Mouse (Mus musculus) liver, adult 2 months (tissue): ENCODE measurements around the gene Dgkd. TPM values are rescaled to one million over a fixed set of nuclear protein-coding genes. Genes with fewer than 3 reads are reported as not detected.
A peak's percentile ranks its signal among the peaks of the same experiment; 100 is the strongest.

Experiments used
- DNase-seq: peaks from one replicate; pipeline ENCODE4 v3.0.0-alpha.2; 2011; ENCODE audit warnings: low read depth, low spot score; ENCODE audit errors: extremely low read depth
- H3K27ac ChIP-seq: fragments of 200-500 bp; replicated peaks from 2 replicates; pipeline ENCODE4 v1.5.1; 2012; ENCODE audit warnings: low read depth, mild to moderate bottlenecking, control low read depth, inconsistent platforms, low read length; ENCODE audit not compliant: insufficient read depth
- H3K27me3 ChIP-seq: fragments of 200-500 bp; 2 replicates; pipeline ENCODE4 v1.6.1; 2012; ENCODE audit warnings: mild to moderate bottlenecking, moderate library complexity, low read length, inconsistent platforms; ENCODE audit not compliant: control insufficient read depth, insufficient read depth
- H3K36me3 ChIP-seq: fragments of 200-500 bp; 2 replicates; pipeline ENCODE4 v1.6.1; 2012; ENCODE audit warnings: low read length, inconsistent platforms; ENCODE audit not compliant: control insufficient read depth, insufficient read depth
- H3K4me1 ChIP-seq: fragments of 200-500 bp; 2 replicates; pipeline ENCODE4 v1.6.1; 2011; ENCODE audit warnings: low read length; ENCODE audit not compliant: control insufficient read depth, insufficient read depth
- H3K4me3 ChIP-seq: fragments of 200-500 bp; 2 replicates; pipeline ENCODE4 v1.5.1; 2011; ENCODE audit warnings: low read depth, mild to moderate bottlenecking, control low read depth, low read length, moderate library complexity; ENCODE audit not compliant: insufficient read depth
- H3K79me2 ChIP-seq: fragments of 200-500 bp; 2 replicates; pipeline ENCODE4 v1.6.1; 2012; ENCODE audit warnings: inconsistent platforms, mild to moderate bottlenecking, low read length, moderate library complexity; ENCODE audit not compliant: control insufficient read depth, insufficient read depth
- H3K9ac ChIP-seq: fragments of 200-500 bp; 2 replicates; pipeline ENCODE4 v1.6.1; 2012; ENCODE audit warnings: low read depth, mild to moderate bottlenecking, control low read depth, inconsistent platforms, low read length
- CTCF ChIP-seq: fragments of 200-500 bp; IDR thresholded peaks from 2 replicates; pipeline ENCODE4 v1.5.1; 2011; ENCODE audit warnings: low read depth, low read length, control low read depth
- POLR2A ChIP-seq: fragments of 200-500 bp; IDR thresholded peaks from 2 replicates; pipeline ENCODE4 v1.6.1; 2011; ENCODE audit warnings: low read length, control low read depth; ENCODE audit not compliant: insufficient read depth; ENCODE audit errors: extremely low read depth
- WGBS: fragments of 180-500 bp; shearing (Covaris S2); methylation state at CpG from one replicate; pipeline ENCODE4 v1.1.7; 2018; 5-methylcytosine and 5-hydroxymethylcytosine counted together
- polyA plus RNA-seq: library from polyadenylated mRNA; depleted of rRNA; stranded (reverse); fragments of >200 nt; gene quantifications from 2 replicates; pipeline ENCODE4 v1.2.3, GENCODE M21; 2012
- total RNA-seq: library from RNA; depleted of rRNA; stranded (reverse); fragments of >200 nt; gene quantifications from 2 replicates; pipeline ENCODE4 v1.2.3, GENCODE M21; 2014

The Dgkd gene
- total and polyA plus RNA-seq, 2 experiments, result 9.6 to 12.4 TPM

- DNase-seq, result peak; percentile 85
- 28% methylated on average over 5 of the region's 5 CpGs for WGBS
- H3K27me3 ChIP-seq, result no peaks in the 10 kb centered on the region
- no peak overlapping the region for H3K4me3 ChIP-seq
- H3K36me3 ChIP-seq, result peaks cover 28% of the 10 kb centered on the region
- H3K27ac ChIP-seq, result no peak overlapping the region
- H3K4me1 ChIP-seq, result peaks cover 7% of the 10 kb centered on the region
- no peak overlapping the region for H3K9ac ChIP-seq
- H3K79me2 ChIP-seq, result no peaks in the 10 kb centered on the region
- TF ChIP-seq CTCF, result no peak
- no peak for TF ChIP-seq POLR2A
Observed at GRCm38 (mm10) chr1:87929730-87930129, 76.6 kb downstream of the Dgkd start.

DNA sequence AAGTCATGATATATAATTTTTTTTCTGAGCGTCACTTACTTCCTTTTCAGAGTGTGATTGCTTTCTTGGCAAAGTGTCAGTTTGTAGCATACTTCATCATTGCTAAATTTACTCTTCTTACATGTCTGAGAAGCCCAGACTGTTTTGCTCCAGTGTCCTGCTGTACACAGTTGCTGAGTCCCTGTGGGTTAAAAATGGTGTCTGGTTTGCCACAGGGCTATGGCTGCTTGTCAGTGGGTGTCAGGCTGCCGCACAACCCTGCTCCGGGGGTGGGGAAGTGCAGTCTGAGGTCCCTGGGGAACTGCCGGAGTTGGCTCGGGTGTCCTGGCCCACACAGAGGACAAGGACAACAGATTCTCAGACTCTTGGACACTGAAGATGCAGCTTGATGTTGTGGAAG is 80.0 kb downstream of the Dgkd start:
- peaks cover 11% of the 10 kb centered on the region for H3K36me3 ChIP-seq
- no peak overlapping the region for H3K9ac ChIP-seq
- 85% methylated on average over 5 of the region's 5 CpGs for WGBS
- H3K4me3 ChIP-seq, result no peak overlapping the region
- TF ChIP-seq POLR2A, result no peak
- TF ChIP-seq CTCF, result no peak
- DNase-seq, result no peak
- H3K4me1 ChIP-seq, result no peaks in the 10 kb centered on the region; the same call in 1 of the 2 replicates
- H3K27ac ChIP-seq, result no peak overlapping the region
- H3K79me2 ChIP-seq, result no peaks in the 10 kb centered on the region
- no peaks in the 10 kb centered on the region for H3K27me3 ChIP-seq

GRCm38 (mm10) chr1:87935095-87935494 is 82.0 kb downstream of the Dgkd start:
- no peaks in the 10 kb centered on the region for H3K79me2 ChIP-seq
- 82% methylated on average over 9 of the region's 9 CpGs for WGBS
- H3K27me3 ChIP-seq, result no peaks in the 10 kb centered on the region
- no peak overlapping the region for H3K27ac ChIP-seq
- H3K36me3 ChIP-seq, result peaks cover 8% of the 10 kb centered on the region
- no peaks in the 10 kb centered on the region for H3K4me1 ChIP-seq
- DNase-seq, result no peak
- no peak for TF ChIP-seq CTCF
- no peak for TF ChIP-seq POLR2A
- H3K4me3 ChIP-seq, result no peak overlapping the region
- no peak overlapping the region for H3K9ac ChIP-seq

DNA sequence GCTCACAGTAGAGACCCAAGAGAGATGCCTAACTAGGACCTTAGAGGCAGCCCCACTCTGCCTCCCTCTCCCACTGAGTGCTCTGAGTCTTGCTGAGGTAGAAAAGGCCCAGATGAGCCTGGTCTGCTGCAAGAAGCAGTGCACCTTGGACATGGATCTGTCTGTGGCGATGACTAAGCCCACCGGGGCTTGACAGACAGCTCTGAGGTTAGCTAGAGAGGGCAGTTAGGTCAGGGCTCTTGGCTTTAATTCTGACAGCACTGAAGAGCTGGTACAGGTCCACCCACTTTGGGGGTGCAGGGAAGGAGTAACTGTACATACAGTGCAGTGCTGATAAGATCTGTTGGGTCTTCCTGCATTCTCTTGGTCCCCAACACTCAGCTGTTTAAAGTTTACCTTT is 82.5 kb downstream of the Dgkd start:
- H3K27ac ChIP-seq, result no peak overlapping the region
- H3K9ac ChIP-seq, result no peak overlapping the region
- no peaks in the 10 kb centered on the region for H3K79me2 ChIP-seq
- WGBS, result 60% methylated on average over 2 of the region's 2 CpGs
- no peak for DNase-seq
- H3K4me3 ChIP-seq, result no peak overlapping the region
- no peaks in the 10 kb centered on the region for H3K27me3 ChIP-seq
- H3K4me1 ChIP-seq, result no peaks in the 10 kb centered on the region
- H3K36me3 ChIP-seq, result peaks cover 10% of the 10 kb centered on the region
- TF ChIP-seq CTCF (no peak), POLR2A (no peak)

DNA sequence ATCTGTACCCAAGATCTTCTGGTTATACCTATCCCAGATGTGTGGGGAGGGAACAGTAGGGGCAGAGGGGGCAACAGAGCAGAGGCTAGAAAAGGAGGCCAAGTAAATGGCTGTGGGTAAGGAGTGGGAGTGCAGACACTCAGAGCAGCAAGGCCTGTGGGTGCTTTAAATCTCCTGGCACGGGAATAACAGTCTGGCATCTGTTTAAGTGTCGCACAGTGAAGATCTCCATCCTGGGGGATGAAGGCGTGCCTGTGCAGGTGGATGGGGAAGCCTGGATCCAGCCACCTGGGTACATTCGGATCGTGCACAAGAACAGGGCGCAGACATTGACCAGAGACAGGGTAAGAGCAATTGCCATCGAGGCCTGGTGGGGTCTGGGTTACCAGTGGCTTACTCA is 83.0 kb downstream of the Dgkd start:
- 87% methylated on average over 7 of the region's 7 CpGs for WGBS
- Histone ChIP-seq H3K9ac (no peak overlapping the region), H3K4me1 (no peaks in the 10 kb centered on the region), H3K27ac (no peak overlapping the region), H3K79me2 (no peaks in the 10 kb centered on the region), H3K4me3 (no peak overlapping the region), H3K27me3 (no peaks in the 10 kb centered on the region), H3K36me3 (peaks cover 10% of the 10 kb centered on the region)
- no peak for TF ChIP-seq POLR2A
- no peak for TF ChIP-seq CTCF
- DNase-seq, result no peak

DNA sequence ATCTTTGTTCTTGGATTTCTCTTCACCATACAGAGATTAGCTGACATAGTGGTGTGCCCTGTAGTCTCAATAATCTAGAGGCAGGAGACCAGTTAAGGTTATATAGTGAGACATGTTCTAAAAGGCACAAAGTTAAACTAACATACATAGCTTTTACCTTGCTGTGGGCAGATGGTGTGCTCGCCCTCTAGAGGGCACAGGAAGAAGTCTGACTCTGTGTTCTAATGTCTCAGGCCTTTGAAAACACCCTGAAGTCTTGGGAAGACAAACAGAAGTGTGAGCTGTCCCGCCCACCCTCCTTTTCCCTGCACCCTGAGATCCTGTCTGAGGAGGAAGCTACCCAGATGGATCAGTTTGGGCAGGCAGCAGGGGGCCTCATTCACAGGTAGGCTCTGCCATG is 83.4 kb downstream of the Dgkd start:
- H3K4me3 ChIP-seq, result no peak overlapping the region
- peaks cover 9% of the 10 kb centered on the region for H3K36me3 ChIP-seq
- no peaks in the 10 kb centered on the region for H3K79me2 ChIP-seq
- peak; percentile 24 for DNase-seq
- peak; percentile 55; the same call in 1 of the 2 replicates for TF ChIP-seq CTCF
- TF ChIP-seq POLR2A, result no peak
- no peaks in the 10 kb centered on the region for H3K27me3 ChIP-seq
- no peak overlapping the region for H3K9ac ChIP-seq
- H3K27ac ChIP-seq, result no peak overlapping the region
- H3K4me1 ChIP-seq, result no peaks in the 10 kb centered on the region
- 74% methylated on average over 2 of the region's 2 CpGs for WGBS
